Mouse (Mus musculus): Measurements from ENCODE around the gene Bche. TPM values are rescaled to one million over a fixed set of nuclear protein-coding genes. Genes with fewer than 3 reads are reported as not detected.

Bche gene
- total RNA-seq (2021) = 1 to 10 TPM; 2.7 to 3.9 TPM

- intact Hi-C loops (cut with DNase I) = no loop called here
- no peak for DNase-seq
Measured at GRCm38 (mm10) chr3:73708410-73708714, at the start of gene Bche. Gene Bche (minus strand): TSS chr3:73708415.

- intact Hi-C loops (cut with DNase I) = no loop called here
- no peak for DNase-seq
Measured at GRCm38 (mm10) chr3:73741998-73742397, 33.8 kb upstream of the Bche start.

DNA sequence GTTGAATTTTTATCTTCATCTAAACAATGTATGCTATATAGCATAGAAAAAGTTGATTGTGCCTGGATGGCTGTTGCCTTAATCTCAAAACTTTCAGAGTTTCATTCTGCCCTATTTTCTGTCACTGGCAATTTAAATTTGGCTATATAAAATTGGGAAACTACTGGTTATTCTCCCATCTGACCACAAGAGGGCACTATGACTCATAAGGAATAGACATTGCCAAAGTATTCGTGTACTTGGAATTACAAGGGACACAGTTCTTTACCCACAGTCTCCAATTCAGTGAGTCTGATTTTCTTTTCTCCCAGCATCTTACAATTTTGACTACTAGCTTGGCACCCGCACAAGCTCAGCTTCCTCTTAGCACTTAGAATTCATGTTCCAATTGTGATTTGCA is 23.5 kb upstream of the Bche start:
- no peak for DNase-seq
- intact Hi-C loops (cut with DNase I) = loop anchor here (10.0 kb wide), 1 partner anchor 1403 kb away; no protein-coding TSS in a partner anchor

DNA sequence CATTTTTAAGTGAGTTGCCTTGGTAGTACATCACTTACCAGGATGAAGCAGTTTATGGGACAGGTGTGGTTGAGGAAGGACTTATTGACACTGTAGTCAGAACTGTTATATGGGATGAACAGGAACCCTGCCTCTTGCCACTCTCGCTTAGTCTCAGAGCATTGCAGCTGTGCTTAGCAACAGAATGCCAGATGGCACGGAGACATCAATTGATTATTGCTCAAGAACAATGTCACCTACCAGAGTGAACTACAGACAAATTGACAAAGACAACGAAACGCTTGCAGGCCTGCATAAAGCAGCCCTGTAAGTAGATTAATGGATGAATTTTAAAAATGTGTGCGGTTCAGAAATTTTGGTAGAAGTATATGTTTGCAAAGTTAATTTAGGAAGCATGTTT is 21.3 kb upstream of the Bche start:
- intact Hi-C loops (cut with DNase I) = no loop called here
- DNase-seq = no peak

GRCm38 (mm10) chr3:73725711-73726110 is 17.5 kb upstream of the Bche start:
- intact Hi-C loops (cut with DNase I) = no loop called here
- no peak for DNase-seq

DNA sequence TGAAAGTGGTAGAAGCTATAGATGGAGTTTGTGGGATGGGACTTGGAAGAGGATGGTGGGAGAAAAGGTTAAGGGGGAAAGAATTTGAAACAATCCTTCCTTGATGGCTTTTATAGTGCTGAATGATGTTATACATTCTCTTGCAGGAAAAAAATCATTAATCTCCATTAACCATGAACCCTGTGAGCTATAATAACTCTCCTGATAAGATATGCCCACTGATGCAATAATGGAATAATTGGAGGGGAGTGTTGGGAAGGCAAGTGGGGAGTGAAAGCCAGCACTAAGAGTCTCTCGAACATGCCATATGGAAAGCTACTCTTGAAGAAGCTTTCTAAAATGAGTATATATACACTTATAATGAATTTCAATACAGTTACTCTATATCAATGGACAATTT is 16.7 kb upstream of the Bche start:
- no peak for DNase-seq
- intact Hi-C loops (cut with DNase I) = no loop called here

DNA sequence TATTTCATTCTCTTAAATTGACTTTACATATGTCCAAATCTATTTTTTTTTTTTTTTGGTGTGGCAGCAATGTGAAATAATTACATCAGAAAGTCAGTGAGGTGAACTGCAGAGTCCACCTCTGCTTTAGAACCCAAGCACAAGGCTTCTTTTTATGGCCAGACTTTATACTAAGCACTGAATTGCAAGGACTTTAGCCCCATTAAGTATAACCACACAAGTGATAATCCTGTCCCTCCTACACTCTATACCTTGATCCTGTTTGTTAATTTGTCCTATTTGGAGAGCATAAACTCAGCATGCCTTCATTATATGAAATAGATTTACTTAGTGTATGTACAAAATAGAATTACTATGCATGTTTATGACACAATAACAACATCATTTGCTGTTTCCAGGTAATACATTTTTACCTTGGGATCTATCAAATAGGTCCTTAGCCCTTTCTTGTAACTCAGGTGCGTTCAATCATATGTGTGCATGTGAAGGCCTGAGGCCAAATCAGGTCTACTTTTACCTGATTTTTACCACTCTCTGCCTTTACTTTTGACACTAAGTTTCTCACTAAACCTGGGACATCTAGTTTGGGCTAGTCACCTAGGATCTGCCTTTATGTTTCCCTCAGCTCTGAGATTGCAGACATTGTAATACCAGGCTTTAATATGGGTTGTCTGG is 9.5 kb upstream of the Bche start:
- intact Hi-C loops (cut with DNase I) = no loop called here
- DNase-seq = no peak

DNA sequence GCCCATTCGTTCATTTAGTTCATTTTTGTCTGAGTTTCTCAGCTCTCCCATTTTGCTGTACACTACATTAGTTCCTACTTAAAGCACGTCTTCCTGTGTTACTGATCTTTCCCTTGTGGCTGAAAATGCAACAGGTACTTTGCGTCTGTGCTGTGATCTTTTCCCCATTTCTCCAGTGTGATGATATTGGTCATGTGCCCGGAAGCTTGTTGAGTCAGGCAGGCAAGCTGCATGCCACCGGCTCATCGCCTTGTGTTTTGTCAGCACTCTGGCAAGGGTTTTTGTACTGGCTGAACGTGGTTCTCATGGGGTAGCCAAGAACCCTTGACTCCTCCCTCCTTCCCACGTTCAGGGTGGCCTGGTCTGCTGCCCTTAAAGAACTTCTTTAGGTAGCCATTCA is 1.7 kb upstream of the Bche start:
- intact Hi-C loops (cut with DNase I) = no loop called here
- peak; percentile 19 for DNase-seq

DNA sequence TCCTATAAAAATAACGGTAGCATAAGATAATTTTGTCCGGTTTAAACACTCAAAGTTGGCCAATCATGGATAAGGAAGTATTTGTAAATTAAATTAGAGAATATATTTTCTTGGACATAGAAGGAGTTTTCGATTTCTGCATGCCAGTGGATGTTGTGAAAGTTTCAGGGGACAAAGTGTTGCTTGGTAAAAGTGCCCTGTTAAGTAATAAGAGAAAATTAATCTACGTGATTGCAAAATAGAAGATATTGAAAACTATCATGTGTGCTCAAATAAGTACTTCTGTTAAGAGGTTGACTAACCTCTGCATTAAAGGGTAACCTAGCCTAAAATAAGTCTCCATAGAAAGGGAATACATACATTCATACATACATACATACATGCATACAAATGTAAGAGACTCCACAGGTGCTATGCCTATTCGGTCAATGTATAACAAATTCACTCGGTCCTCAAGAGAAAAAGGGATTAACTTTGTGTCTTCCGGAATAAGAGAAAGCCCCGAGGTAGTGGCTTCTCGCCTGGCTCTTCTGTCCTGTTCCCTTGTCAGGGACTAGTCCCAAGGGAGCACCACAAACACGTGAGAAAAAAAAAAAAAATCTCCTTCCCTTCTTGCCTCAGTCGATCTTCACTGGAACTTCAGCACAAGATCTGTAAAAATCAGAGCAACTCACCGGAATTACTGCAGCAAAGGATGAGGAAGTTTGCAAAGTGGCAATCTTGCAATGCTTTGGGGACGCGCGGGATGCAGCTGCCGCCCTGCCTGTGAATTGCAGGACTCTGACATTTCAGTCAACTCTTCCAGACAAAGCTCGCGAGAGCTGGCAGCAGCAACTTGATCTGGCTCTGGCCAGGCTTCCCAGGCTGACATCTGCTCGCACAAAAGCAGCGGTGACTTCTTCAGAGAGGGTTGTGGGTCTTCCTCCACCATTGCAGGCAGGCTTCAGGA is 480 bp downstream of the Bche start:
- intact Hi-C loops (cut with DNase I) = no loop called here
- DNase-seq = peak; percentile 81

GRCm38 (mm10) chr3:73706544-73706943 is 1.7 kb downstream of the Bche start:
- no peak for DNase-seq
- intact Hi-C loops (cut with DNase I) = no loop called here

DNA sequence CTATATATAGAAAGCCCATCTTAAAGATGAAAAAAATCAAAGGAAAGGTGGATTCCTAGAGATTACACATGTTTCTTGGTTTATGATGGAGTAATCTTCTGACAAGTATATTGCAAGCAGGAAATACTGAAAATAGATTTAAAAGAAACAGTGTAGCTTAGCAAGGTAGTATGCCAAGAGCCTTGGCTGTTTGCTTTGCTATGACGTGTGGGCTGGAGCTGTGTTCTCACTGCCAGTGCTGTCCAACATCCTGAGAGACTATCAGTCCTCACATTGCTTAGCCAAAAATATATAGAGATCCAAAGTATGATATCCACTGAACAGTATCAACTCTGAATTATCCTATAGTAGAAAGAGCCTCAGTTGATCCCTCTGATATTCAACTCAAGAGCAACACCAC is 9.3 kb downstream of the Bche start:
- intact Hi-C loops (cut with DNase I) = no loop called here
- DNase-seq = no peak

GRCm38 (mm10) chr3:73673333-73673732 is 34.9 kb downstream of the Bche start:
- DNase-seq = no peak
- intact Hi-C loops (cut with DNase I) = no loop called here

DNA sequence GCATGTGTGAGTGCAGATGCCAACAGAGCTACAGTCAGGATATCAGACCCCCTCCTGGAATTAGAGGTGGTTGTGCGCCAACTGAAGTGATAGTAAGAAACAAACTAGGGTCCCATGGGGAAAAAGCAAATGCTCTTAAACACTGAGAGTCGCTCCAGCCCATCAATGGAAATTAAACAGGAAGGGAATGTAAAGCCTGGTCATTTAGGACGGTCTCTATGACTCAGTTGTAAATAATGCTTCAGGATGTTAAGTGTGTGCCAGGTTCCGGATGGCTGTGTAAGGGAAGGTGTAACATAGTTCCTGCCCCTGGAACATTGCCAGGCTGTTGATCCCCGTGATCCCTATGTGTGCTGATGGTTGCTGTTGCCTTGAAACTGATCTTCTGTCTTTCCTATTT is 40.0 kb downstream of the Bche start:
- no peak for DNase-seq

DNA sequence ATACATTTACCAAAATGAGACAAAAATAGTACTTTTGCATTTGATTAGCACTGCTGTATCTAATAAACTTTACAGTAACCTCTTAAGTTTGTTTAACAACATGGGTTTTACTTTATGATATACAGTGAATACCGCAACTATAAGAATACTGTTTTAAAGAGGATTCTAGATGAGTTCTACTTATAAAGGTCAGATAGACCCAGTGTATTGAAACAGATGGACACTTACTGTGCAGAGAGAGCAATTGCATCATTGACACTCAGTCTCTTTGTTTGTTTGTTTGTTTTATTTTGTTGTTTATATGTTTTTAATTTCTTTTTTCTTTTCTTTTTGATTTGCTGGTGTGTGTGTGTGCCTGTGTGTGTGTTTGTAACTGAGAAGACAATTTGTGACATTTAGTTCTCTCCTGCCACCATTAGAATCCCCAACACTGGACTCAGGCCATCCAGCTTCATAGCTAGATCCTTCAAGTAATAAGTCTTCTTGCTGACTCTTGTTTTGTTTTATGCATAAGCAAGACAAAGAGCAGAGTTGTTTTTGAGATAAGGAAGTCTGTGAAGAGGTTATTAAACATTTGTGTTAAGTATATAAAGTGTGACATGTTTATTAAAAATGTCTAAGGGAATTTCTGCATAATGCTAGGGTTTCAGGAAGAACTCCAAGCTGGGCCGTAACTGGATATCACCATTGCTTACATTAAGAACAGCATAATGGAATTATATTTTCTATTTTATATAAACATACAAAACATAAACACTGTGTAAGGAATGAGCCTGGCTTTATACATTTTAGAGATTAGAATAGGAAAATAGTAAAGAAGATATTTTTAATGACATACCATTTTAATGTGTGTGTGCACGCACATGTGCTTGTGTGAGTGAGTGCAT is 40.7 kb downstream of the Bche start:
- intact Hi-C loops (cut with DNase I) = no loop called here
- no peak for DNase-seq

More for the DNA sequence above, 40.0 kb downstream of the Bche start:
- intact Hi-C loops (cut with DNase I) = no loop called here

- intact Hi-C loops (cut with DNase I) = no loop called here
Measured at GRCm38 (mm10) chr3:73650281-73650680, 57.9 kb downstream of the Bche start.

DNA sequence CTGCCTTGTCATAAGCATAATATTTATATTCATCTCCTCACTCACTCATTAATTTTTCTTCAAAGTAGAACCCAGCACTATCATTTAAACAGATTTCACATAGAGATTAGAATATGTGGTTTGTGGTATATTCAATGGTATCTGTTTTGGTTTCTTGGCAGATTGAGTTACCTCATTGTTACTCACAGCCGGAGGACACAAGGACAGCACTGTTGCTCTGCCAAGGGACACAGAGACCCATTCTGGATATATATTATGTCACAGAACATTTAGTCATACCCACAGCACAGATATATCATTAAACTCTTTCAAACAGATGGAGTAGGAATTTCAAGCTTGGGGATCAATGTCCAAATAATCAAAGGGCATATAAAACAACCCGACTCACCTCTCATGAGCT is 61.2 kb downstream of the Bche start:
- no peak for DNase-seq
- intact Hi-C loops (cut with DNase I) = no loop called here

More at GRCm38 (mm10) chr3:73650281-73650680, 57.9 kb downstream of the Bche start:
- DNase-seq = no peak

GRCm38 (mm10) chr3:73611421-73611820 is 96.8 kb downstream of the Bche start:
- intact Hi-C loops (cut with DNase I) = no loop called here

GRCm38 (mm10) chr3:73591757-73592533 is 116.3 kb downstream of the Bche start:
- DNase-seq = no peak
- intact Hi-C loops (cut with DNase I) = no loop called here

More at GRCm38 (mm10) chr3:73611421-73611820, 96.8 kb downstream of the Bche start:
- DNase-seq = no peak

All from left cerebral cortex, postnatal 4 days (tissue).